Mouse (Mus musculus): ENCODE measurements around the gene Rab3a. TPM values are rescaled to one million over a fixed set of nuclear protein-coding genes. Genes with fewer than 3 reads are reported as not detected.

Gene Rab3a
- polyA plus RNA-seq, 1 experiment from 2014 or later = 3.7 TPM

DNA sequence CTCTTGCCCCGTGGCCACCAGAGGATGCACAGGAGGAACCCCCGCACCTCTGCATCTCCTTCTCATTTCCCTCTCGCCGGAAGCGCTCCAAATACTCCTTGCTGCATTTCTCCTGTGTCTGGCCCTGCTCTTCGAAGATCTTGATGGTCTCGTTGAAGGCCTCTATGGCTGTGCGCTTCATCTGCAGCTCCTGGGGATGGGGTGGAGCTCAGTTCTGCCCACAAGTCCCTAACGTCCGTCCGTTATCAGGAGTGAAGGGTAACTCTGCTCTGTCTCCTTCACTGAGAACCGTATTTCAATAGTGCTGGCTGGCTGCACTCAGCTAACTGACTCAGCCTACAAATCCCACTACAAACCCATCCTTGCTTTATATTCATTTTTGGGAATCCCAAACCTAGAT, 15.4 kb downstream of the Rab3a start:
- Histone ChIP-seq H3K36me3 (ENCODE audit: inconsistent target) (peaks cover 9% of the 10 kb centered on the region; the same call in 1 of the 2 replicates), H3K27ac (no peak overlapping the region), H3K79me2 (ENCODE audit: inconsistent target) (peaks cover 3% of the 10 kb centered on the region; the same call in 1 of the 2 replicates), H3K4me3 (ENCODE audit: inconsistent target) (no peak overlapping the region)
- WGBS (ENCODE audit: missing documents) = 90% methylated on average over 12 of the region's 12 CpGs

DNA sequence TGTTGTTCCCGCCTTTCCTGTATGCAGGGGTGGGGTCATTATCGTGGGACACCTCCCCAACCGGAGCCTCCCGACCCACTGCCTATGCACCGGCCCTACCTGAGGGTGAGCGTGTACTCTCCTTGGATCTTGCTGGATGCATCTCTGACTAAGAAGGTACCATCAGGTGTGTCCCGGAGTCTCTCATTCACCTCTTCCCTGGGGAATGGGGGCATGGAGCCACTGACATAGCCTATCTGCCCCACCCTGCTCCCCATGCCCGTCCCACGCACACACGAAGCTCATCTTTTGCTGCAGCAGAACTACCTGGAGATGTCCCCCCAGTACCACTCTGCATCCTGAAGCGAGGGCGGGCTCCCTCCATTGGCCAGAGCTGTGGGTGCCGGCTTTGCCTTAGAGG, 16.3 kb downstream of the Rab3a start:
- WGBS (ENCODE audit: missing documents) = 96% methylated on average over 10 of the region's 13 CpGs
- H3K4me3 ChIP-seq (ENCODE audit: inconsistent target) = no peak overlapping the region
- H3K79me2 ChIP-seq (ENCODE audit: inconsistent target) = no peaks in the 10 kb centered on the region; the same call in 1 of the 2 replicates
- peaks cover 9% of the 10 kb centered on the region; the same call in 1 of the 2 replicates for H3K36me3 ChIP-seq (ENCODE audit: inconsistent target)
- H3K27ac ChIP-seq = no peak overlapping the region

DNA sequence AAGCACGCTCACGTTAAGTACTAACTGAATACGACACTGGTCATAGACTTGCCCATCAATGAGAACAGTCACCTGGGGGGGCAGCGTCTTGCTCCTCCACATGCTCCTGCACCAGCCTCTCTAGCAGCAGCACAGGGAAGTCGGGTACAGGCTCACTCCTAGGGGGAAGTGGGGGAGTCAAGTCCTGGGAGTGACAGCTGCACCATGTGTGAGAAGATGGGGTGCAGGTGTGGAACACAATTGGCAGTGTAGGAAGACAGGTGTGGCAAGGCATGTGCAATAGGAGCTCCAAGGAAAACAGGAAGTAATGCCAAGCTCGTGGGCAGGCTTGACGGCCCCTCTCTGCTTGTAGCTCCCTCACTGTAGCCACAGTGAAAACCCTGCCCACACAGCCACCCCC, 16.7 kb downstream of the Rab3a start:
- WGBS (ENCODE audit: missing documents) = 67% methylated on average over 7 of the region's 7 CpGs
- Histone ChIP-seq H3K4me3 (ENCODE audit: inconsistent target) (no peak overlapping the region), H3K36me3 (ENCODE audit: inconsistent target) (peaks cover 9% of the 10 kb centered on the region; the same call in 1 of the 2 replicates), H3K79me2 (ENCODE audit: inconsistent target) (no peaks in the 10 kb centered on the region; the same call in 1 of the 2 replicates), H3K27ac (no peak overlapping the region)

DNA sequence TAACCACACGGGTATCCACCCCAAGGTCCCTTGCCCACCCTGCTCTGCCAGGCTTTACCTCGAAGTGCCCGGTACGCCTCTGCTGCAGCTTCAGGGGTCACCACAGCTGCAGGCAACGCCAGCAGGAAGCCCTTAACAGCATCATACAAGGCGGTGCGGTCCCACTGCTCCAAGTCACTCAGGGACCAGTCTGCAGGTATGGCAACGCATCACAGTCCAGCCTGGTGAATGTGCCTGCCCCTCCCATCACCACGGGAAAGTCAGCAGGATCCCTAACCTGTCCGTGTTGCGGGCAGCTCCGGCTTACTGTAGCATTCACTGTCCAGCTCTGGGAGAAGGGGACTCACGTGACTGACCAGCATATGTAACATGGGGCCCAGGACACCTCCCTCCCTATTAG, 17.6 kb downstream of the Rab3a start:
- 88% methylated on average over 13 of the region's 13 CpGs for WGBS (ENCODE audit: missing documents)
- Histone ChIP-seq H3K27ac (no peak overlapping the region), H3K79me2 (ENCODE audit: inconsistent target) (no peaks in the 10 kb centered on the region; the same call in 1 of the 2 replicates), H3K4me3 (ENCODE audit: inconsistent target) (no peak overlapping the region), H3K36me3 (ENCODE audit: inconsistent target) (peaks cover 9% of the 10 kb centered on the region; the same call in 1 of the 2 replicates)

DNA sequence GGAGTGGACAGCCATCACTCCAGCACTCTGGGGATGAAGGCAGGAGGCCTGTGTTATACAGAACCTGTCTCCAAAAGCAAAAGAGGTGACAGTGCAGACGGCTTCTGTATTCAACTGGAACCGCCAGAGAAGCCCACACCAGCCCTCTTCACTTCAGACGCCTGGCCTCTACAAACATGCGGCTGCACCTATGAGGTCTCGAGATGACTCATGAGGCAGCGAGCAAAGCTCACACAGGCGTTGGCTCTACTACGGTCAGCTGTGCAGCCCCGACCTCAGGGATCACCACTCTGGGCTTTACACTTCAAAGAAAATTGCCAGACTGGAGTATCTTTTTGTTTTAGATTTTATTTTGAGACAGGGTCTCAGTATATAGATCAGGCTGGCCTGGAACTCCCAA, 18.4 kb downstream of the Rab3a start:
- H3K27ac ChIP-seq = no peak overlapping the region
- no peak overlapping the region for H3K4me3 ChIP-seq (ENCODE audit: inconsistent target)
- H3K79me2 ChIP-seq (ENCODE audit: inconsistent target) = peaks cover 4% of the 10 kb centered on the region; the same call in 1 of the 2 replicates
- 94% methylated on average over 9 of the region's 9 CpGs for WGBS (ENCODE audit: missing documents)
- H3K36me3 ChIP-seq (ENCODE audit: inconsistent target) = peaks cover 9% of the 10 kb centered on the region; the same call in 1 of the 2 replicates

DNA sequence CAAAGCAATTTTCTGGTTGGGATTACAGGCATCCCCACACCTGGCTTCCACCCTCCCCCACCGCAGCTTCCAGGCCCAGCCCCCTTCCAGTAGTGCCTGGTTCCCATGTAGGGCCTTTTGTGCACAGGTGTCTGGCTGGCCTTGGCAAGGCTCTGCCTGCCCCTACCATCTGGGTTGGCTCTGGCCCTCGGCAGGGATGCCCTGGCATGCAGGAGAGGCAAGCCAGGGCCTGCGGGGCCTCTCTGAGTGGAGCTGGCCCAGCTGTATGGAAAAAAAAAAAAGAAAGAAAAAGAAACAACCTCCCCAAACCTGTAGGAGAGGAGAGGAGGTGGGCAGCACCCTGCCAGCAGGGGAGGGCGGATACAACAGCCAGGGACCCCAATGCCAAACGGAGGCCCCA, 18.9 kb downstream of the Rab3a start:
- H3K79me2 ChIP-seq (ENCODE audit: inconsistent target) = peaks cover 10% of the 10 kb centered on the region; the same call in 1 of the 2 replicates
- H3K36me3 ChIP-seq (ENCODE audit: inconsistent target) = peaks cover 9% of the 10 kb centered on the region; the same call in 1 of the 2 replicates
- H3K4me3 ChIP-seq (ENCODE audit: inconsistent target) = no peak overlapping the region
- 92% methylated on average over 4 of the region's 5 CpGs for WGBS (ENCODE audit: missing documents)
- no peak overlapping the region for H3K27ac ChIP-seq

DNA sequence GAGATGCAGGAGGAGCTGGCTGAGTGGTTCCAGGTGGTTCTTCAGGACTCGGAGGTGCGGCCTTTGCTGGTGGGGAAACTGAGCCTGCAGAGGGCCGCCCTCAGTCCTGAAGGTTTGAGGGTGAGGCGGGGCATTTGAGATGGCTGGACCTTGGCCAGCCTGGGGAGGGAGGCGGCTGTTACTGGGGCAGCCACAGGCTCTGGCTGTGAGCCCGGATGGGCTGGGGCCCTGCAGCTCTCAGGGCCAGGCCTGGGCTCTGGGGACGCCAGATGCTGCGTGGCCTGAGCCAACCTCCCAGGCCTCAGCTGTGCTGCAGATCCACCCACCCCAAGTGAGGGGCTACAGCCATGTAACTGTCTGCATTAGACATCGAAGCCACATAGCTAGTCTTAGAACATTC, 19.4 kb downstream of the Rab3a start:
- WGBS (ENCODE audit: missing documents) = 76% methylated on average over 9 of the region's 9 CpGs
- Histone ChIP-seq H3K79me2 (ENCODE audit: inconsistent target) (peaks cover 13% of the 10 kb centered on the region; the same call in 1 of the 2 replicates), H3K27ac (no peak overlapping the region), H3K4me3 (ENCODE audit: inconsistent target) (no peak overlapping the region), H3K36me3 (ENCODE audit: inconsistent target) (peaks cover 9% of the 10 kb centered on the region; the same call in 1 of the 2 replicates)

DNA sequence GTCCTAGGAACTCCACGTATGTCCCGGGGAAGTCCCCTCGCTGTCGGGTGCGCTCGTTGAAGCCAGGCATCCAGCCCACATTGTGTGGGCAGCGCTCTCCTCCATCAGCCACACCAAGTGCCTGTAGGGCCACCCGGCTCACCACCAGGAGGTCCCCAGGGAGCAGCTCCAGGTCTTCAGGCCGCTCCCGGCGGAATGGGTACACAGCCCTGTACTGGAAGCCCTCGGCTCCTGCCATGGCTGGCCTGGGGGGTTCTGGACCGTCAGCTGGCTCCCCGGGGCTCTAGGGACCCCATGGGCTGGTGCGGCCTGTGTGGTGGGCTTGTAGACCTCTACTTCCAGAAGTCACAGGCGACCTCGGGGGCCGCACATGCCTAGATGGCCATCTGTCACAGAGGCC, 20.3 kb downstream of the Rab3a start:
- Histone ChIP-seq H3K79me2 (ENCODE audit: inconsistent target) (peaks cover 13% of the 10 kb centered on the region; the same call in 1 of the 2 replicates), H3K4me3 (ENCODE audit: inconsistent target) (no peak overlapping the region), H3K27ac (no peak overlapping the region), H3K36me3 (ENCODE audit: inconsistent target) (peaks cover 9% of the 10 kb centered on the region; the same call in 1 of the 2 replicates)
- WGBS (ENCODE audit: missing documents) = 98% methylated on average over 9 of the region's 18 CpGs

DNA sequence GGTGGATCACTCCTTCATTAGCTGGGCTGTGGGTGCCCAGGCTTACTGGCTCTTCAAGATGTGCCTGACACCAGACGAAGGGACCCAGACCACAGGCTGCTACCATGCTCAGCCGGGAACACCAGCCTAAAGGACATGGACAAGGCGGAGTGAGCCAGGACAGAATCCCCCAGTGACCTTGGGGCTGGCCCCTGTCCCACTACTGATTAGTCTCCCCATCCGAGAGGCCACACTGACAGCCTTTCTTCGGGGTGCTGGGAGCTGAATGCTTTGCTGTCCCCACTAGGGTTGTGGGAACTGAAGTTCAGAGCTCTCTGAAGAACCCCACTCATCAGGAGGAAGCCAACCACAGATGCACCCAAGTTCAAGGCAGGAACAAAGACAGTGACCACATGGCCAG, 20.7 kb downstream of the Rab3a start:
- Histone ChIP-seq H3K4me3 (ENCODE audit: inconsistent target) (no peak overlapping the region), H3K27ac (no peak overlapping the region), H3K79me2 (ENCODE audit: inconsistent target) (peaks cover 13% of the 10 kb centered on the region; the same call in 1 of the 2 replicates), H3K36me3 (ENCODE audit: inconsistent target) (peaks cover 9% of the 10 kb centered on the region; the same call in 1 of the 2 replicates)
- WGBS (ENCODE audit: missing documents) = 100% methylated on average over 5 of the region's 5 CpGs

DNA sequence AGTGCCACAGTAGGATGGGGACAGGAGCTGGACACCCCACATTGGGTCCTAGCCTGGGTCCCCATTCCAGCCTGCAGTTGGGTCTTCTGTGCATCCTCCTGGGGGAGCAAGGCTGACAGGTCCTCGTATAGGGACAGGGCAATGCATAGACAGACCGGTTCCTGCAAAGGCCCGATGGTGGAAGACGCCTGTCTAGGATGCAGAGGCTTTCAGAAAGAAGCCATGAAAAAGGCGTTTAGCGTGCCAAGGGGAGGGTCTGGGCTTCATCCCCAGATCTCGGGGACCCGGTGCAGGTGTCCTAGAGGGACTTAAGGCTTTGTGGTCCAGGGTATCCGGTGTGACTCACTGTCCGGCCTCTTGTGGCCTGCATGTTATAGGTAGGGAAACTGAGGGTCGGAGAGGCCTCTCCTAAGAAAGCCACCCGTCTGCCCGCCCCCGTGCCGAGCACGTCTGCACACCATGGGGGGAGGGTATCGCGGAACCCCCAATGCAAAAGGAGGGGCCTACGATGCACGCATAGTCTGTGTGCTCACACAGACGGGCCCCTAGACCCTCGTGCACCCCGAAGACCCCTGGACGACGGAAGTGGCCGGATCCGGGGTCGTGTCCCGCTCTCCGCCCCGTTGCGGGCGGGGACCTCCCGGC, 21.5 kb downstream of the Rab3a start:
- WGBS (ENCODE audit: missing documents) = 6% methylated on average over 30 of the region's 34 CpGs
- Histone ChIP-seq H3K36me3 (ENCODE audit: inconsistent target) (peaks cover 10% of the 10 kb centered on the region; the same call in 1 of the 2 replicates), H3K4me3 (ENCODE audit: inconsistent target) (peak overlapping the region; percentile 54), H3K79me2 (ENCODE audit: inconsistent target) (peaks cover 13% of the 10 kb centered on the region; the same call in 1 of the 2 replicates), H3K27ac (no peak overlapping the region)

DNA sequence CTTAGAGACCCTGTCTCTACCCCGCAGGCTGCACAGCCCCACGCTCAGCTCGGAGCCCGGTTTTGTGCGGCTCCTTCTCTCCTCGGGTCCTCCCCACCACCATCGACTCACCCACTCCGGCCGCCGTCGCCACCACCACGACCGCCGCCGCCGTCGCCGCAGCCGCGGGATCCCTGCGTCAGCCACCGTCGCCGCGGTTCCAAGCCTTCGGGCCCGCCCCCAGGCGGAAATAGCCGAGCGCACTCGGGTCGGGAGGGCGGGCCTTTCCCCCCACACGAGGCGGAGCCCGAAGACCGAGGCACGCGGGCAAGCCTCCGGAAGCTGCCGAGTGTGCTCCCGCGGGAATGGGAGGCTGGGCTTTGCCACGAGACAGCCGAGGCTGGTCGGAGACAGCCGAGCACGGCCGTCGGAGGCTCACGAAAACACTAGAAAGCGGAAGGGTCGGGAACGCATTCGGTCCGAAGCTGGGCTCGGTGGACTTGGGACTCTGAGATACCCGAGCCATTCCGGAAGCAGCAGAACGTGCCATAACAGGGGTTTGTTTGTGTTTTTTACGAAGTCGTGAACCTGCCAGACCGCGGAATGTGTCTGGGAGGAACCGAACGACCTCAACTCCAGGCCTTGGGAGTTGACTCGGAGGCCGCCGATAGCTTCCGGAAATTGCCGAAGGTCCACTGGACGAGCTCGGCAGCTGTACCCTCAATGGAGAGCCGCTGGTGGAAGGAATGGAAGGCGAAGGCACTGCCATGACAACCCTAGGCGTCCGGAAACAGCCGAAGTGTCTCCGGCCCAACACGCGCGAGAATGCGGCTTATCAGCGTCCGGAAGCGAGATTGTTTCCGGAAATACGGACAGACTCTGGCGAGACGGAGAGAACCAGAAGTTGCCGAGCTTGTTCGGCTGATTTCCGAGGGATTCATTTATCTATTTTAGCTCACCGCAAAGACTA, 22.3 kb downstream of the Rab3a start, which contains the start of gene Pik3r2:
Pik3r2 (minus strand) TSS at position 218 of the 949 bp plus-strand sequence.
- H3K4me3 ChIP-seq (ENCODE audit: inconsistent target) = peak within 1 kb of the TSS; percentile 65
- WGBS (ENCODE audit: missing documents) = under 1% methylated on average over 72 of the region's 94 CpGs
- H3K79me2 ChIP-seq (ENCODE audit: inconsistent target) = peaks cover 13% of the 10 kb centered on the region; the same call in 1 of the 2 replicates
- peak within 1 kb of the TSS; percentile 92 for H3K27ac ChIP-seq
- H3K36me3 ChIP-seq (ENCODE audit: inconsistent target) = peaks cover 15% of the 10 kb centered on the region; the same call in 1 of the 2 replicates

DNA sequence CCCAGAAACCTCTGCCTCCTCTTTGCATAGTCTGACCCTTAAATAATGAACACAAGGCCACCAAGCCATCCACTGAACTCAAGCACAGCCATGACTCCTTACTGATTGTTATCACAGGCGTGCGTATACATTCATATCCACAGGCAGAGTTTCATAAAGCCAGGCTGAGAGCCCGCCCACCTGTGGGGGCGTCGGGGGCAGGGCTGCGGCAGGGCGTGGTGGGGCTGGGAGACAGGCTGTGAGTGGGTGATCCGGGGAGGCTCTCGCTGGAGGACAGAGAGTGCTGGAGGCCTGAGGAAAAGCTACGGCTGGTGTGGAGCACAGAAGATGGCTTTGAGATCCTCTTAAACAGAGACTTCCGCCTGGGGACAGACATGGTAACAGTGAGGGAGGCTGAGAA, 25.6 kb downstream of the Rab3a start:
- 86% methylated on average over 11 of the region's 11 CpGs for WGBS (ENCODE audit: missing documents)
- peaks cover 13% of the 10 kb centered on the region; the same call in 1 of the 2 replicates for H3K79me2 ChIP-seq (ENCODE audit: inconsistent target)
- H3K27ac ChIP-seq = no peak overlapping the region
- no peak overlapping the region for H3K4me3 ChIP-seq (ENCODE audit: inconsistent target)
- peaks cover 41% of the 10 kb centered on the region for H3K36me3 ChIP-seq (ENCODE audit: inconsistent target)

DNA sequence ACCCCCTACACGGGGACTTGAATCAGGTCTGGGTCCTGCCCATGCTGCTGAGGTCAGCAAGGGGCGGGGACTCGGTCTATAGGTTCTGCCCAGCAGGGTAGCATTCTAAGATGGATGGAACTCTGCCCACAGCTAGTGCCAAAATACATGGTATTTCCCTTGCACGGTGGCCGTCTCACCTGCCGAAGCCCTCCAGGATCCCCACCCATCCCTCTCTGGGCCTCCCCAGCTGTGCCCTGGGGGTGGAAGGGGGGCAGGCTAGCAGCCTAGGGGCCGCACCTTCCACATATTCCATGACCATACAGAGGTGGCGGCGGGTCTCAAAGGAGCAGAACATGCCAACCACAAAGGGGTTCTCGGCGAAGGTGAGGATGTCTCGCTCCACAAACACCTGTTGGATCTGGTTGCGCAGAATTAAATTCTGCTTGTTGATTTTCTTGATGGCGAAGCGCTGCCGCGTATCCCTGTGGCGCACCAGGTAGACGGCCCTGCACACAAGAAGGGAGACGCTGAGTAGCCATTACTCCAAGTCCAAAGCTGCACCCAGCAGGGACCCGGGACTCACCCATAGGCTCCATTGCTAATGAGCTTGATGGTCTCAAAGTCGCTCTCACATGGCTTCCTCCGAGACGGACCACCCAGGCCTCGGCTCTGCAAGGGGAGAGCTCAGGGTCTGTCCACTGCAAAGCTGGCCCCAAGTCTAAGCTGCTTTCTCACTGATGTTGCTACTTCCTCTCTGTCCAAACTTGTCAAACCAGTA, 32.0 kb downstream of the Rab3a start:
- Histone ChIP-seq H3K79me2 (ENCODE audit: inconsistent target) (peaks cover 28% of the 10 kb centered on the region), H3K4me3 (ENCODE audit: inconsistent target) (no peak overlapping the region), H3K27ac (no peak overlapping the region), H3K36me3 (ENCODE audit: inconsistent target) (peaks cover 78% of the 10 kb centered on the region)
- WGBS (ENCODE audit: missing documents) = 96% methylated on average over 25 of the region's 25 CpGs

DNA sequence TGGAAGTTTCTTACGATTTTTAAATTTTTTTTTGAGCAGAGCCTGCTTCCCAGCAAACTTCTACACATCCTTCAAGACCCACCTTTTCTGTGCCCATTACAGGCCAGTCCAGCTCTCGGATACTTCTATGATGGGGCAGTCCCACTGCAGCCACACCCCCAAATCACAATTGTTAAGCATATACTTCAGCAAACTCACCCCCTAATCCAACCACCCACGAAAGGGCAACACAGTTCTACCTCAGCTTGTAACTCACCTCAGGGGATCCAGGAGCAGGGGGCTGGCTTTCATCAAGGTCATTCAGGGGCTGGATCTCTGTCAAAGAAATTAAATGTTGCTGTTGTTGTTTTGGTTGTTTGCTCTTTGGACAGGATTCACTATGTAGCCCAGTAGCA, 32.6 kb downstream of the Rab3a start:
- peaks cover 34% of the 10 kb centered on the region for H3K79me2 ChIP-seq (ENCODE audit: inconsistent target)
- H3K36me3 ChIP-seq (ENCODE audit: inconsistent target) = peaks cover 73% of the 10 kb centered on the region
- 83% methylated on average over 3 of the region's 3 CpGs for WGBS (ENCODE audit: missing documents)
- no peak overlapping the region for H3K27ac ChIP-seq
- no peak overlapping the region for H3K4me3 ChIP-seq (ENCODE audit: inconsistent target)

All from macrophage (primary cell).